Mouse (Mus musculus): ENCODE data around the gene Nup188.

DNA sequence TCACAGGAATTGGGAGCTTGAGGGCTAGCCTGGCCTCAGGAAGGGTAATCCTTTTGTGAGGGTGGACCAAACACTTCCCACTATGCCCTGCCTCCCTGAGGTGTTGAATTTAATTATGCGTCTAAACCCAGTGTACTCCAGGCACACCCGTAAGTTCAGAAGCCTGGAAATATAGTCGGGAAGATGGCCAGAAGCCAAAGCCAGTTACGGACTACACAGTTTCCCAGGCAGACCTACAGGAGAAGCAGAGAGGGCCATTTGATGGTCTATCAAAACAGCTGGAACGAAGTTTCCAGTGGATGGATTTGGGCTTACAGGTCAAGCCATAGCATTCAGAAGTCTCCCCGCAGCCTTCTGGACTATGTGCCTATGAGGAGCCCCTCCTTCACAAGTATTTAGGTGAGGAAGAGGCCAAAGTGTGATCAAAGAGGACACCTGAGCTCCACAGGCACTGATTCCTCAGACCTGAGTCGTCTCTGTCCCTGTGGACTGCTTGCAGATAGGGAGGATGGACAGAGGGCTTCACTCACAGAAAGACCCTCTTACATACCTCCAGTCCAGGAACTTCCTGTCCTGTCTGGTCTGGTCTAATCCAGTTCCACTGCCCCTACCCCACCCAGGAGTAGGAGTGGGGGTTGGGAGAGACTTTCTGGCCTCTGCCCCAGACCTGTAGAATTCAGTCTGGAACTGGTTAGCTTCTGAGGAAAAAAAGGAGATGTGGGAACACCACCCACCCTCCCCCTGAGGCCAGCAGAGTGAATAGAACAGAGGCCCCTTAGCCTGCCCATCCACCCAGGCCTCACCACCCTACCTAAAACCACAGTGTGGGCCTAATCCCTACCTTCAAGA, 21.3 kb upstream of the Nup188 start:
- no peak for TF ChIP-seq CTCF (conservative IDR thresholded peaks at IDR 0.05; ENCODE audit: low read length)
- no peak for TF ChIP-seq POU5F1 (IDR thresholded peaks at IDR 0.05; ENCODE audit: borderline replicate concordance, low read length)

Measured in E14TG2a.4 (cell line).